Mouse (Mus musculus) embryonic fibroblast, embryonic 13.5 days (primary cell): Measurements from ENCODE around the gene Rapgefl1.
A peak's percentile ranks its signal among the peaks of the same experiment; 100 is the strongest.

Experiments
- CTCF ChIP-seq: IDR thresholded peaks from 2 replicates; pipeline ENCODE4 v1.5.1; 2011; ENCODE audit warnings: mild to moderate bottlenecking, control low read depth, low read length, moderate library complexity, borderline replicate concordance; ENCODE audit not compliant: insufficient read depth
- POLR2A ChIP-seq: IDR thresholded peaks from 2 replicates; pipeline ENCODE4 v1.6.1; 2011; ENCODE audit warnings: low read depth, mild to moderate bottlenecking, control low read depth, low read length, moderate library complexity

GRCm38 (mm10) chr11:98789219-98789807, 47.3 kb upstream of the Rapgefl1 start:
- TF ChIP-seq CTCF (no peak), POLR2A (peak; percentile 32; the same call in 1 of the 2 replicates)
